Mouse (Mus musculus) testis, adult 2 months (tissue): ENCODE data around the gene Tfrc.

ENCODE experiments used
- CTCF ChIP-seq: fragments of 200-500 bp; IDR thresholded peaks from 2 replicates; pipeline ENCODE4 v1.5.1; 2012; ENCODE audit warnings: low read depth, mild to moderate bottlenecking, inconsistent platforms, low read length, moderate library complexity; ENCODE audit not compliant: control insufficient read depth, insufficient read depth, insufficient replicate concordance
- POLR2A ChIP-seq: fragments of 200-500 bp; IDR thresholded peaks from 2 replicates; pipeline ENCODE4 v1.6.1; 2012; ENCODE audit warnings: low read depth, mild to moderate bottlenecking, inconsistent platforms, low read length, moderate library complexity; ENCODE audit not compliant: control insufficient read depth

GRCm38 (mm10) chr16:32665851-32666665 is 57.3 kb downstream of the Tfrc start:
- TF ChIP-seq CTCF, result no peak
- no peak for TF ChIP-seq POLR2A
